Mouse (Mus musculus): ENCODE measurements around the gene Egfem1.

- TF ChIP-seq CTCF (IDR thresholded peaks at IDR 0.05; ENCODE audit: low read depth, low read length) (no peak), POLR2A (IDR thresholded peaks at IDR 0.05; ENCODE audit: borderline replicate concordance, low read depth, low read length) (no peak)
Measured at GRCm38 (mm10) chr3:29063156-29063555, 18.7 kb upstream of the Egfem1 start.

All from bone marrow macrophage, adult 2 months (primary cell).